Mouse (Mus musculus) spleen, adult 2 months (tissue): ENCODE results near the gene Phb2.

Source experiments
- CTCF ChIP-seq: fragments of 200-500 bp; IDR thresholded peaks from 2 replicates; pipeline ENCODE4 v1.5.1; 2011; ENCODE audit warnings: mild to moderate bottlenecking, inconsistent platforms; ENCODE audit not compliant: insufficient read depth, insufficient read length, insufficient replicate concordance; ENCODE audit errors: extremely low read depth
- POLR2A ChIP-seq: fragments of 200-500 bp; IDR thresholded peaks from 2 replicates; pipeline ENCODE4 v1.6.1; 2011; ENCODE audit warnings: low read depth, low read length, inconsistent platforms

- no peak for TF ChIP-seq CTCF
- TF ChIP-seq POLR2A, result no peak
Observed at GRCm38 (mm10) chr6:124765951-124766350, 53.8 kb downstream of the Phb2 start.
